Mouse (Mus musculus) forebrain, embryonic 16.5 days (tissue): Measurements from ENCODE around the gene Ttc30a2. TPM values are rescaled to one million over a fixed set of nuclear protein-coding genes. Genes with fewer than 3 reads are reported as not detected.
A peak's percentile ranks its signal among the peaks of the same experiment; 100 is the strongest.

ENCODE experiments used
- ATAC-seq: fragments of 200-750 bp; cut with Nextera tagmentation; 2 replicates; pipeline ENCODE4 v1.8.0; 2017; ENCODE audit warnings: mild to moderate bottlenecking, moderate library complexity
- H3K27ac ChIP-seq: fragments of 300-500 bp; sonication (generic); 2 replicates; pipeline ENCODE4 v1.5.1; 2014; ENCODE audit warnings: low read length, control low read depth
- H3K27me3 ChIP-seq: fragments of 300-500 bp; sonication (generic); replicated peaks from 2 replicates; pipeline ENCODE4 v1.6.1; 2014; ENCODE audit warnings: low read length; ENCODE audit not compliant: control insufficient read depth, insufficient read depth
- H3K36me3 ChIP-seq: fragments of 300-500 bp; sonication (generic); 2 replicates; pipeline ENCODE4 v1.6.1; 2014; ENCODE audit not compliant: control insufficient read depth, insufficient read depth
- H3K4me1 ChIP-seq: fragments of 300-500 bp; sonication (generic); replicated peaks from 2 replicates; pipeline ENCODE4 v1.6.1; 2014; ENCODE audit warnings: low read length; ENCODE audit not compliant: control insufficient read depth, insufficient read depth
- H3K4me2 ChIP-seq: fragments of 300-500 bp; sonication (generic); 2 replicates; pipeline ENCODE4 v1.6.1; 2014; ENCODE audit warnings: mild to moderate bottlenecking, low read length, control low read depth
- H3K4me3 ChIP-seq: fragments of 300-500 bp; sonication (generic); replicated peaks from 2 replicates; pipeline ENCODE4 v1.5.1; 2014; ENCODE audit warnings: mild to moderate bottlenecking, low read length, control low read depth
- H3K9ac ChIP-seq: fragments of 300-500 bp; sonication (generic); replicated peaks from 2 replicates; pipeline ENCODE4 v1.6.1; 2014; ENCODE audit warnings: low read depth, low read length, control low read depth
- H3K9me3 ChIP-seq: fragments of 300-500 bp; sonication (generic); 2 replicates; pipeline ENCODE4 v1.6.1; 2016; ENCODE audit warnings: low read length; ENCODE audit not compliant: control insufficient read depth
- WGBS: fragments of 180-500 bp; shearing (Covaris S2); extraction: QIAGEN DNeasy Blood & Tissue Kit; methylation state at CpG from one replicate; pipeline ENCODE4 v1.1.7; 2014; 5-methylcytosine and 5-hydroxymethylcytosine counted together
- polyA plus RNA-seq: library from polyadenylated mRNA; unstranded; fragments of >200 nt; fragmentation: Nextera tagmentation; extraction: Ambion mirVana; gene quantifications from 2 replicates; pipeline ENCODE4 v1.2.1, GENCODE M21; 2015

The Ttc30a2 gene
- polyA plus RNA-seq, 1 experiment from 2014 or later, result 0.98 TPM

- Histone ChIP-seq H3K4me1 (peaks cover 27% of the 10 kb centered on the region), H3K4me3 (no peak overlapping the region), H3K4me2 (peak overlapping the region; percentile 43), H3K27ac (no peak overlapping the region), H3K9ac (no peak overlapping the region), H3K36me3 (no peaks in the 10 kb centered on the region), H3K27me3 (no peaks in the 10 kb centered on the region), H3K9me3 (no peaks in the 10 kb centered on the region)
- 70% methylated on average over 5 of the region's 5 CpGs for WGBS
- ATAC-seq, result no peak
These were observed 13.9 kb downstream of the Ttc30a2 start for GRCm38 (mm10) chr2:75964051-75964450.

- Histone ChIP-seq H3K4me3 (no peak overlapping the region), H3K9ac (no peak overlapping the region), H3K36me3 (no peaks in the 10 kb centered on the region), H3K4me1 (peaks cover 33% of the 10 kb centered on the region), H3K9me3 (no peaks in the 10 kb centered on the region), H3K27ac (no peak overlapping the region), H3K4me2 (no peak overlapping the region), H3K27me3 (no peaks in the 10 kb centered on the region)
- WGBS, result 64% methylated on average over 10 of the region's 10 CpGs
- no peak for ATAC-seq
These were observed 14.6 kb downstream of the Ttc30a2 start for GRCm38 (mm10) chr2:75963211-75963840.

GRCm38 (mm10) chr2:75960366-75961330, 17.3 kb downstream of the Ttc30a2 start:
- Histone ChIP-seq H3K27me3 (no peaks in the 10 kb centered on the region), H3K4me3 (no peak overlapping the region), H3K4me2 (peak overlapping the region; percentile 45), H3K9ac (no peak overlapping the region), H3K27ac (peak overlapping the region; percentile 19; the same call in 1 of the 2 replicates), H3K9me3 (no peaks in the 10 kb centered on the region), H3K4me1 (peaks cover 40% of the 10 kb centered on the region), H3K36me3 (no peaks in the 10 kb centered on the region)
- ATAC-seq, result no peak
- 48% methylated on average over 15 of the region's 15 CpGs for WGBS

- Histone ChIP-seq H3K4me2 (peak overlapping the region; percentile 45), H3K27ac (peak overlapping the region; percentile 46; the same call in 1 of the 2 replicates), H3K9me3 (no peaks in the 10 kb centered on the region), H3K9ac (no peak overlapping the region; the same call in 1 of the 2 replicates), H3K4me3 (no peak overlapping the region), H3K36me3 (no peaks in the 10 kb centered on the region), H3K27me3 (no peaks in the 10 kb centered on the region), H3K4me1 (peaks cover 39% of the 10 kb centered on the region)
- WGBS, result 6% methylated on average over 15 of the region's 15 CpGs
- peak; percentile 81 for ATAC-seq
These were observed 18.1 kb downstream of the Ttc30a2 start for GRCm38 (mm10) chr2:75959850-75960365.

- H3K27ac ChIP-seq, result peak overlapping the region; percentile 46; the same call in 1 of the 2 replicates
- no peaks in the 10 kb centered on the region for H3K9me3 ChIP-seq
- H3K4me1 ChIP-seq, result peaks cover 34% of the 10 kb centered on the region
- 22% methylated on average over 18 of the region's 18 CpGs for WGBS
- H3K27me3 ChIP-seq, result no peaks in the 10 kb centered on the region
- H3K9ac ChIP-seq, result no peak overlapping the region; the same call in 1 of the 2 replicates
- 0 out of 2 replicates have a peak, but pooled peaks have one; percentile 35 for ATAC-seq
- H3K4me3 ChIP-seq, result no peak overlapping the region
- no peaks in the 10 kb centered on the region for H3K36me3 ChIP-seq
- peak overlapping the region; percentile 45 for H3K4me2 ChIP-seq
These were observed 18.7 kb downstream of the Ttc30a2 start for GRCm38 (mm10) chr2:75959183-75959849.

- Histone ChIP-seq H3K27ac (no peak overlapping the region), H3K4me3 (no peak overlapping the region), H3K9ac (no peak overlapping the region), H3K9me3 (no peaks in the 10 kb centered on the region), H3K4me2 (no peak overlapping the region), H3K27me3 (no peaks in the 10 kb centered on the region), H3K36me3 (no peaks in the 10 kb centered on the region), H3K4me1 (peaks cover 29% of the 10 kb centered on the region)
- ATAC-seq, result no peak
- 48% methylated on average over 14 of the region's 14 CpGs for WGBS
These were observed 22.3 kb downstream of the Ttc30a2 start for GRCm38 (mm10) chr2:75955709-75956108.

- Histone ChIP-seq H3K4me1 (peaks cover 7% of the 10 kb centered on the region; the same call in 1 of the 2 replicates), H3K9me3 (no peaks in the 10 kb centered on the region), H3K9ac (no peak overlapping the region), H3K4me3 (no peak overlapping the region), H3K36me3 (no peaks in the 10 kb centered on the region), H3K27me3 (no peaks in the 10 kb centered on the region), H3K4me2 (no peak overlapping the region), H3K27ac (no peak overlapping the region)
- 86% methylated on average over 5 of the region's 5 CpGs for WGBS
- no peak for ATAC-seq
These were observed 24.6 kb downstream of the Ttc30a2 start for GRCm38 (mm10) chr2:75953320-75953719.

GRCm38 (mm10) chr2:75950685-75951084, 27.3 kb downstream of the Ttc30a2 start:
- no peak overlapping the region for H3K27ac ChIP-seq
- no peaks in the 10 kb centered on the region for H3K27me3 ChIP-seq
- H3K9me3 ChIP-seq, result no peaks in the 10 kb centered on the region
- H3K9ac ChIP-seq, result no peak overlapping the region
- no peak overlapping the region for H3K4me3 ChIP-seq
- H3K36me3 ChIP-seq, result no peaks in the 10 kb centered on the region
- WGBS, result 93% methylated on average over 8 of the region's 8 CpGs
- H3K4me2 ChIP-seq, result no peak overlapping the region
- no peaks in the 10 kb centered on the region for H3K4me1 ChIP-seq
- no peak for ATAC-seq
